ENCODE assay signal across 8 mouse cellular contexts in genomic region chr16:32643661-32644061, GRCm38 (mm10). TPM values are rescaled to one million over a fixed set of nuclear protein-coding genes. Genes with fewer than 3 reads are reported as not detected.
A peak's percentile ranks its signal among the peaks of the same experiment; 100 is the strongest.
DNase-seq lines count a peak whose midpoint lies in the region; ATAC-seq and TF ChIP-seq lines count a peak whose summit lies in the region.

Tnk2 (plus strand) TSS chr16:32643874.

- peaks cover 15% of the 10 kb centered on the region for H3K36me3 ChIP-seq in G1E (replicated peaks)
- H3K36me3 ChIP-seq in forebrain, embryonic 15.5 days = no peaks in the 10 kb centered on the region

- H3K4me1 ChIP-seq in G1E (ENCODE audit: insufficient read depth, low read depth, low read length) = peaks cover 50% of the 10 kb centered on the region
- peaks cover 20% of the 10 kb centered on the region for H3K4me1 ChIP-seq in forebrain, embryonic 15.5 days
- peaks cover 17% of the 10 kb centered on the region for H3K4me1 ChIP-seq in lung, adult 2 months (ENCODE audit: control insufficient read depth, insufficient read depth, low read length)
- H3K4me1 ChIP-seq in olfactory bulb, adult 2 months (ENCODE audit: control insufficient read depth, insufficient read depth, low read length) = peaks cover 23% of the 10 kb centered on the region

- no peak for TF ChIP-seq POLR2A in lung, adult 2 months (IDR thresholded peaks at IDR 0.05; ENCODE audit: borderline replicate concordance, extremely low read depth, low read depth, low read length)
- TF ChIP-seq POLR2A in olfactory bulb, adult 2 months (IDR thresholded peaks at IDR 0.05; ENCODE audit: insufficient read depth, low read depth, low read length) = peak; percentile 88

- H3K9me3 ChIP-seq in G1E (replicated peaks) = no peaks in the 10 kb centered on the region
- no peaks in the 10 kb centered on the region for H3K9me3 ChIP-seq in forebrain, embryonic 15.5 days

- intact Hi-C loops in heart, postnatal 25 days (cut with DNase I) = no loop called here

- peaks cover 2% of the 10 kb centered on the region; the same call in 1 of the 2 replicates for H3K27me3 ChIP-seq in G1E (ENCODE audit: insufficient read depth, low read length)
- no peaks in the 10 kb centered on the region for H3K27me3 ChIP-seq in forebrain, embryonic 15.5 days

- peak within 1 kb of the TSS; percentile 90 for H3K4me2 ChIP-seq in forebrain, embryonic 15.5 days (replicated peaks)

- no peak for TF ChIP-seq CTCF in G1E (IDR thresholded peaks at IDR 0.05; ENCODE audit: low read depth, low read length)
- no peak for TF ChIP-seq CTCF in lung, adult 2 months (IDR thresholded peaks at IDR 0.05; ENCODE audit: insufficient read depth, low read length)
- no peak for TF ChIP-seq CTCF in olfactory bulb, adult 2 months (IDR thresholded peaks at IDR 0.05; ENCODE audit: insufficient read depth, low read depth, low read length)

- H3K27ac ChIP-seq in forebrain, embryonic 15.5 days (replicated peaks) = peak within 1 kb of the TSS; percentile 91
- peak within 1 kb of the TSS; percentile 18; the same call in 1 of the 2 replicates for H3K27ac ChIP-seq in olfactory bulb, adult 2 months (ENCODE audit: insufficient read depth, low read depth, low read length)

- 0% methylated on average over 29 of the region's 40 CpGs for WGBS in forebrain, embryonic 15.5 days
- WGBS in lung, adult 2 months = 9% methylated on average over 39 of the region's 40 CpGs
- WGBS in olfactory bulb, adult 2 months = 9% methylated on average over 40 of the region's 40 CpGs

- DNase-seq in G1E (ENCODE audit: low spot score) = peak; percentile 76
- peak; percentile 87 for DNase-seq in cerebellum, adult 11 months
- DNase-seq in heart, postnatal 25 days (ENCODE audit: low spot score) = peak; percentile 78
- peak; percentile 79 to 89 for DNase-seq in layer of hippocampus, adult 18-20 months (ENCODE audit: low spot score in 2 of 2)
- peak; percentile 88 for DNase-seq in lung, adult 2 months
- peak; percentile 86 to 88 for DNase-seq in thymus, postnatal 10 days (ENCODE audit: low spot score in 2 of 2)

- H3K4me3 ChIP-seq in G1E (ENCODE audit: low read depth, low read length) = peak within 1 kb of the TSS; percentile 81
- peak within 1 kb of the TSS; percentile 99 for H3K4me3 ChIP-seq in forebrain, embryonic 15.5 days
- H3K4me3 ChIP-seq in lung, adult 2 months (replicated peaks; ENCODE audit: extremely low read depth, low read depth, low read length) = peak within 1 kb of the TSS; percentile 45
- peak within 1 kb of the TSS; percentile 62 for H3K4me3 ChIP-seq in olfactory bulb, adult 2 months (ENCODE audit: insufficient read depth, low read depth, low read length)

- no peak for ATAC-seq in G1E (ENCODE audit: extremely low read depth, insufficient number of reproducible peaks, low FRiP score, poor library complexity, severe bottlenecking)
- ATAC-seq in forebrain, embryonic 15.5 days (replicated peaks) = peak; percentile 90

- peak within 1 kb of the TSS; percentile 94 for H3K9ac ChIP-seq in forebrain, embryonic 15.5 days (replicated peaks)

RNA-seq across cellular contexts. Expression of gene Tnk2, which starts in this region (rescaled TPM):
- total RNA-seq in G1E (2014; fragmentation: Nextera tagmentation) (27.3 and 31.5 TPM in 2 replicates), G1E (2017) (11.8 and 13.4 TPM in 2 replicates)
- polyA plus RNA-seq in G1E (2012) = 197 and 236 TPM in 2 replicates
- 16.0 and 20.4 TPM in 2 replicates for polyA plus RNA-seq in forebrain, embryonic 15.5 days (2015; fragmentation: Nextera tagmentation; extraction: Ambion mirVana)
- total RNA-seq in heart, postnatal 25 days (2021) = 10 to 100 TPM; 20.9 to 24.7 TPM
- total RNA-seq in layer of hippocampus, adult 18-20 months (2021) = 100 to 1,000 TPM; 227 to 233 TPM
- polyA plus RNA-seq in lung, adult 2 months (2012; rRNA removed) = 107 and 119 TPM in 2 replicates
- not detected in 2 replicates for polyA plus RNA-seq in olfactory bulb, adult 2 months (2012; ENCODE audit: insufficient read depth, insufficient read length, low replicate concordance, missing spikeins)

Comparison
In these comparisons a context has a peak if more than half of its experiments do, and no peak if none do; other contexts are left out.
1. RNA of gene Tnk2 (total RNA-seq): 227 to 233 TPM in layer of hippocampus, adult 18-20 months; 11.8 to 31.5 TPM in G1E and 20.9 to 24.7 TPM in heart, postnatal 25 days; every median in the first group is over 4 times any median in the second.
2. H3K4me3 ChIP-seq: peak in every context shown above with its lines; median percentile 99 in forebrain, embryonic 15.5 days; 81 in G1E; 62 in olfactory bulb, adult 2 months; 45 in lung, adult 2 months.
3. Peak in every context shown above with its lines, with median percentiles within 50 percentile points of each other: DNase-seq.